Mouse (Mus musculus) thymus, postnatal 4 days (tissue): Measurements from ENCODE around the gene Adgrf4.
A peak's percentile ranks its signal among the peaks of the same experiment; 100 is the strongest.

Experiments
- DNase-seq: peaks from one replicate; pipeline ENCODE4 v3.0.0; 2021

Gene Adgrf4

GRCm38 (mm10) chr17:42692136-42692535 is at the start of gene Adgrf4:
Gene Adgrf4, minus strand, starts transcription at chr17:42692284.
- no peak for DNase-seq

GRCm38 (mm10) chr17:42741801-42742217 is 49.7 kb upstream of the Adgrf4 start, which contains the start of gene Adgrf2:
Gene Adgrf2, minus strand, starts transcription at chr17:42742179.
- DNase-seq: no peak

GRCm38 (mm10) chr17:42738794-42739193 is 46.7 kb upstream of the Adgrf4 start:
- DNase-seq: no peak

- no peak for DNase-seq
Measured at GRCm38 (mm10) chr17:42717161-42717560, 25.1 kb upstream of the Adgrf4 start.

- DNase-seq: no peak
Measured at GRCm38 (mm10) chr17:42714991-42715390, 22.9 kb upstream of the Adgrf4 start.

GRCm38 (mm10) chr17:42710717-42711116 is 18.6 kb upstream of the Adgrf4 start:
- no peak for DNase-seq

GRCm38 (mm10) chr17:42705611-42706010 is 13.5 kb upstream of the Adgrf4 start:
- DNase-seq: no peak

GRCm38 (mm10) chr17:42702198-42702597 is 10.1 kb upstream of the Adgrf4 start:
- DNase-seq: no peak

- DNase-seq: no peak
Measured at GRCm38 (mm10) chr17:42694730-42695129, 2.6 kb upstream of the Adgrf4 start.

GRCm38 (mm10) chr17:42690531-42690930 is 1.6 kb downstream of the Adgrf4 start:
- no peak for DNase-seq

- peak; percentile 65 for DNase-seq
Measured at GRCm38 (mm10) chr17:42658634-42659422, 33.3 kb downstream of the Adgrf4 start.

GRCm38 (mm10) chr17:42643416-42643815 is 48.7 kb downstream of the Adgrf4 start:
- no peak for DNase-seq

GRCm38 (mm10) chr17:42630206-42630605 is 61.9 kb downstream of the Adgrf4 start:
- no peak for DNase-seq

GRCm38 (mm10) chr17:42613043-42613737 is 78.9 kb downstream of the Adgrf4 start:
- DNase-seq: peak; percentile 6

GRCm38 (mm10) chr17:42611295-42611694 is 80.8 kb downstream of the Adgrf4 start, which contains the start of gene Opn5:
Gene Opn5, minus strand, starts transcription at chr17:42611395.
- DNase-seq: no peak

- DNase-seq: no peak
Measured at GRCm38 (mm10) chr17:42608270-42608669, 83.8 kb downstream of the Adgrf4 start.
